Mouse (Mus musculus) liver, postnatal 0 days (tissue): ENCODE results near the gene Hmgn3. TPM values are rescaled to one million over a fixed set of nuclear protein-coding genes. Genes with fewer than 3 reads are reported as not detected.

Experiments
- ATAC-seq: fragments of 200-750 bp; cut with Nextera tagmentation; 2 replicates; pipeline ENCODE4 v1.8.0; 2017; ENCODE audit warnings: mild to moderate bottlenecking, moderate library complexity
- DNase-seq: peaks from one replicate; pipeline ENCODE4 v3.0.0-alpha.2; 2016
- H3K27ac ChIP-seq: fragments of 300-500 bp; sonication (generic); 2 replicates; pipeline ENCODE4 v1.5.1; 2014; ENCODE audit warnings: antibody characterized with exemption, moderate library complexity, mild to moderate bottlenecking, low read depth
- H3K27me3 ChIP-seq: fragments of 300-500 bp; sonication (generic); 2 replicates; pipeline ENCODE4 v1.6.1; 2014; ENCODE audit warnings: low read length, control low read depth, mixed read lengths; ENCODE audit not compliant: insufficient read depth
- H3K36me3 ChIP-seq: fragments of 300-500 bp; sonication (generic); replicated peaks from 2 replicates; pipeline ENCODE4 v1.6.1; 2014; ENCODE audit warnings: mild to moderate bottlenecking, control low read depth, low read length, moderate library complexity, mixed read lengths; ENCODE audit not compliant: insufficient read depth
- H3K4me1 ChIP-seq: fragments of 300-500 bp; sonication (generic); 2 replicates; pipeline ENCODE4 v1.6.1; 2014; ENCODE audit warnings: antibody characterized with exemption, mild to moderate bottlenecking, control low read depth; ENCODE audit not compliant: insufficient read depth
- H3K4me2 ChIP-seq: fragments of 300-500 bp; sonication (generic); 2 replicates; pipeline ENCODE4 v1.6.1; 2014; ENCODE audit warnings: low read depth, mild to moderate bottlenecking, low read length, moderate library complexity, mixed read lengths
- H3K4me3 ChIP-seq: fragments of 300-500 bp; sonication (generic); 2 replicates; pipeline ENCODE4 v1.5.1; 2014; ENCODE audit warnings: low read depth, low read length
- H3K9ac ChIP-seq: fragments of 300-500 bp; sonication (generic); replicated peaks from 2 replicates; pipeline ENCODE4 v1.6.1; 2014; ENCODE audit warnings: mild to moderate bottlenecking, moderate library complexity
- H3K9me3 ChIP-seq: fragments of 300-500 bp; sonication (generic); 2 replicates; pipeline ENCODE4 v1.6.1; 2016; ENCODE audit warnings: mild to moderate bottlenecking, control low read depth, low read length, mixed read lengths
- CTCF ChIP-seq: sonication (generic); IDR thresholded peaks from 2 replicates; pipeline ENCODE4 v1.5.1; 2016; ENCODE audit warnings: antibody characterized with exemption, low read depth
- EP300 ChIP-seq: IDR thresholded peaks from 2 replicates; pipeline ENCODE4 v1.6.1; 2016; ENCODE audit warnings: antibody characterized with exemption, low read depth, mild to moderate bottlenecking
- WGBS: fragments of 180-500 bp; shearing (Covaris S2); extraction: QIAGEN DNeasy Blood & Tissue Kit; methylation state at CpG from one replicate; pipeline ENCODE4 v1.1.7; 2014; ENCODE audit not compliant: insufficient replicate concordance; 5-methylcytosine and 5-hydroxymethylcytosine counted together
- polyA plus RNA-seq: library from polyadenylated mRNA; unstranded; fragments of >200 nt; fragmentation: Nextera tagmentation; extraction: Ambion mirVana; gene quantifications from 2 replicates; pipeline ENCODE4 v1.2.1, GENCODE M21; 2015

The Hmgn3 gene
- polyA plus RNA-seq, 1 experiment from 2014 or later, result 3.8 TPM

- H3K36me3 ChIP-seq, result no peaks in the 10 kb centered on the region
- H3K4me2 ChIP-seq, result no peak overlapping the region
- no peaks in the 10 kb centered on the region for H3K4me1 ChIP-seq
- DNase-seq (no peak), ATAC-seq (no peak)
- no peak overlapping the region for H3K9ac ChIP-seq
- H3K27me3 ChIP-seq, result no peaks in the 10 kb centered on the region
- TF ChIP-seq CTCF (no peak), EP300 (no peak)
- H3K4me3 ChIP-seq, result no peak overlapping the region
- H3K27ac ChIP-seq, result no peak overlapping the region
- WGBS, result 48% methylated on average over 9 of the region's 9 CpGs
- no peaks in the 10 kb centered on the region for H3K9me3 ChIP-seq
Measured at GRCm38 (mm10) chr9:83112305-83112768, 34.1 kb downstream of the Hmgn3 start.

- no peak for TF ChIP-seq EP300
- no peak for TF ChIP-seq CTCF
- Histone ChIP-seq H3K27ac (no peak overlapping the region), H3K9me3 (no peaks in the 10 kb centered on the region), H3K4me1 (no peaks in the 10 kb centered on the region), H3K9ac (no peak overlapping the region), H3K36me3 (no peaks in the 10 kb centered on the region), H3K4me3 (no peak overlapping the region), H3K27me3 (no peaks in the 10 kb centered on the region), H3K4me2 (no peak overlapping the region)
- DNase-seq, result no peak
- no peak for ATAC-seq
- 62% methylated on average over 3 of the region's 3 CpGs for WGBS
Measured at GRCm38 (mm10) chr9:83111789-83112188, 34.7 kb downstream of the Hmgn3 start.

GRCm38 (mm10) chr9:83111117-83111686 is 35.3 kb downstream of the Hmgn3 start:
- DNase-seq, result no peak
- 73% methylated on average over 9 of the region's 9 CpGs for WGBS
- Histone ChIP-seq H3K36me3 (no peaks in the 10 kb centered on the region), H3K4me1 (no peaks in the 10 kb centered on the region), H3K9ac (no peak overlapping the region), H3K4me2 (no peak overlapping the region), H3K27me3 (no peaks in the 10 kb centered on the region), H3K4me3 (no peak overlapping the region), H3K27ac (no peak overlapping the region), H3K9me3 (no peaks in the 10 kb centered on the region)
- TF ChIP-seq CTCF (no peak), EP300 (no peak)
- no peak for ATAC-seq

- 76% methylated on average over 9 of the region's 9 CpGs for WGBS
- H3K4me2 ChIP-seq, result no peak overlapping the region
- TF ChIP-seq EP300 (no peak), CTCF (no peak)
Measured at GRCm38 (mm10) chr9:83110406-83111116, 35.9 kb downstream of the Hmgn3 start.

DNA sequence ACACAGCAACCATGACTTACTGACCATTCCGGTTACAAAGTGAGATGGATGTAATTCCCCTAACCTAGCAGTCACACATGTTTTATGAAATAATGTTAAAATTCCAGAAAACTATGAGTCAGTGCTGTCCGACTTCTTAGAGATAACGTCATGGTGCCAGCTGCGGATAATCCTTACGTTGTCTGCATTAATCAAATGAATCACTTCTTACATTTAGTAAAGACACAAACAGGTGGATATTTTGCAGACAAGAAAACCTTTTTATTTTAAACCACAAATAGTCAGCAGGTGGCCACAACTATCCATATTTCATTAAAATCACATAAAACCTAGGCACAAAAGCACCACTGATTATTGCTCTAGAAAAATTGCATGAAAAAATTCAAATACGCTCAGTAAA is 36.8 kb downstream of the Hmgn3 start:
- TF ChIP-seq EP300 (no peak), CTCF (no peak)
- Histone ChIP-seq H3K27ac (no peak overlapping the region), H3K9ac (no peak overlapping the region), H3K4me1 (no peaks in the 10 kb centered on the region), H3K9me3 (no peaks in the 10 kb centered on the region), H3K36me3 (no peaks in the 10 kb centered on the region), H3K4me2 (no peak overlapping the region), H3K4me3 (no peak overlapping the region), H3K27me3 (no peaks in the 10 kb centered on the region)
- ATAC-seq (no peak), DNase-seq (no peak)
- 82% methylated on average over 6 of the region's 6 CpGs for WGBS

More at GRCm38 (mm10) chr9:83110406-83111116, 35.9 kb downstream of the Hmgn3 start:
- Histone ChIP-seq H3K36me3 (no peaks in the 10 kb centered on the region), H3K27me3 (no peaks in the 10 kb centered on the region), H3K4me1 (no peaks in the 10 kb centered on the region), H3K9ac (no peak overlapping the region), H3K4me3 (no peak overlapping the region), H3K9me3 (no peaks in the 10 kb centered on the region), H3K27ac (no peak overlapping the region)
- DNase-seq (no peak), ATAC-seq (no peak)

DNA sequence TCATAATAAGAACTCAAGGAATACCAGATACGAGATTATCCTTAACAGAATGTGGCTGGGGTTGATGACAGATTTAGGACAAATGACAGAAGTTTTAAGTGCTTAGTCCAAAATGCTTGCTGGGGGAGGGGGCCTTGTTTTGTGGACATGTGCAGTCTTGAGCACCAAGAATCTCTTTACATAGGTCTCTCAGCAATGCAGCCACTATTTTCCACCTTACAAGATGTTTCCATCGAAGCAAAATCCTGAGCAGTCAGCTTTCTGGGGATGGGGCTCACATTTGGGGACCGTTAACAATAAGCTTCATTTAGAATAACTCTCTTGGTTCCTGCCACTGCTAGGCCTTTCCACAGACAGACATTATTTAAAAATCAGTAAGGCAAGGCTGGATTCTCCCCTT is 37.7 kb downstream of the Hmgn3 start:
- Histone ChIP-seq H3K4me3 (no peak overlapping the region), H3K4me2 (no peak overlapping the region), H3K9me3 (no peaks in the 10 kb centered on the region), H3K9ac (no peak overlapping the region), H3K36me3 (no peaks in the 10 kb centered on the region), H3K27ac (no peak overlapping the region), H3K4me1 (no peaks in the 10 kb centered on the region), H3K27me3 (no peaks in the 10 kb centered on the region)
- ATAC-seq (no peak), DNase-seq (no peak)
- TF ChIP-seq EP300 (no peak), CTCF (no peak)
- WGBS, result 67% methylated on average over 3 of the region's 3 CpGs
